Mouse (Mus musculus) midbrain, embryonic 16.5 days (tissue): ENCODE results near the gene Lpin2. TPM values are rescaled to one million over a fixed set of nuclear protein-coding genes. Genes with fewer than 3 reads are reported as not detected.

Experiments
- ATAC-seq: fragments of 200-750 bp; cut with Nextera tagmentation; 2 replicates; pipeline ENCODE4 v1.8.0; 2017; ENCODE audit warnings: moderate TSS enrichment
- H3K27ac ChIP-seq: fragments of 300-500 bp; sonication (generic); 2 replicates; pipeline ENCODE4 v1.5.1; 2014; ENCODE audit warnings: mild to moderate bottlenecking, low read length, mixed read lengths
- H3K27me3 ChIP-seq: fragments of 300-500 bp; sonication (generic); 2 replicates; pipeline ENCODE4 v1.6.1; 2014; ENCODE audit warnings: low read depth, low read length, mixed read lengths; ENCODE audit not compliant: control insufficient read depth, insufficient read depth
- H3K36me3 ChIP-seq: fragments of 300-500 bp; sonication (generic); 2 replicates; pipeline ENCODE4 v1.6.1; 2014; ENCODE audit warnings: mild to moderate bottlenecking, low read length, moderate library complexity, mixed read lengths; ENCODE audit not compliant: control insufficient read depth, insufficient read depth
- H3K4me1 ChIP-seq: fragments of 300-500 bp; sonication (generic); 2 replicates; pipeline ENCODE4 v1.6.1; 2014; ENCODE audit warnings: mild to moderate bottlenecking, low read length, mixed read lengths; ENCODE audit not compliant: control insufficient read depth, insufficient read depth
- H3K4me2 ChIP-seq: fragments of 300-500 bp; sonication (generic); 2 replicates; pipeline ENCODE4 v1.6.1; 2014; ENCODE audit warnings: mild to moderate bottlenecking, low read length, mixed read lengths
- H3K4me3 ChIP-seq: fragments of 300-500 bp; sonication (generic); 2 replicates; pipeline ENCODE4 v1.5.1; 2014; ENCODE audit warnings: low read depth, mild to moderate bottlenecking, low read length, moderate library complexity, mixed read lengths
- H3K9ac ChIP-seq: fragments of 300-500 bp; sonication (generic); 2 replicates; pipeline ENCODE4 v1.6.1; 2014; ENCODE audit warnings: low read depth, low read length, mixed read lengths
- H3K9me3 ChIP-seq: fragments of 300-500 bp; sonication (generic); replicated peaks from 2 replicates; pipeline ENCODE4 v1.6.1; 2014; ENCODE audit warnings: mild to moderate bottlenecking, low read length, mixed read lengths; ENCODE audit not compliant: control insufficient read depth, poor library complexity, severe bottlenecking
- WGBS: fragments of 180-500 bp; shearing (Covaris S2); extraction: QIAGEN DNeasy Blood & Tissue Kit; methylation state at CpG from one replicate; pipeline ENCODE4 v1.1.7; 2014; 5-methylcytosine and 5-hydroxymethylcytosine counted together
- polyA plus RNA-seq: library from polyadenylated mRNA; unstranded; fragments of >200 nt; fragmentation: Nextera tagmentation; extraction: Ambion mirVana; gene quantifications from 2 replicates; pipeline ENCODE4 v1.2.1, GENCODE M21; 2015

Lpin2 gene
- polyA plus RNA-seq, 1 experiment from 2014 or later: 45.0 TPM

DNA sequence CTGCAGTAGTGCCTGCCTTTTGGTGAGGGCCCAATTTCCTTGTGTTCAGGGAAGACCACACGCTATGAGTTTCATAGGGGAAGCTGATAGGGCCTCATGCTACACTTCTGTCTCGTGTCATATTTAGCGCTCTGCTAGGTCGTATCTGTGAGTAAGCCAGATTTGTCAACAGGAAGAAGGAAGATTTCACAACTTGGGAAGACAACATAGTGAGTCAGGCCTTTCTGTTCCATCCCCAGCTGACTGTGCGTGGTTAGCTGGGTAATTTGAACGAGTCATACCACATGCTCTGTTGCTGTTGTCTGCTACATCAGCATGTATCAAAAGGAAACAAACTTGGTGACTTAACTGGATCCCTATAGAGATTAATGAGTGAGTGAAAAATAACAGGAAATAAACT lies 17.4 kb upstream of the Lpin2 start:
- Histone ChIP-seq H3K9me3 (no peaks in the 10 kb centered on the region), H3K9ac (no peak overlapping the region), H3K27me3 (no peaks in the 10 kb centered on the region), H3K36me3 (no peaks in the 10 kb centered on the region), H3K4me3 (no peak overlapping the region), H3K4me1 (no peaks in the 10 kb centered on the region), H3K27ac (no peak overlapping the region), H3K4me2 (no peak overlapping the region)
- ATAC-seq: no peak
- 84% methylated on average over 6 of the region's 6 CpGs for WGBS

DNA sequence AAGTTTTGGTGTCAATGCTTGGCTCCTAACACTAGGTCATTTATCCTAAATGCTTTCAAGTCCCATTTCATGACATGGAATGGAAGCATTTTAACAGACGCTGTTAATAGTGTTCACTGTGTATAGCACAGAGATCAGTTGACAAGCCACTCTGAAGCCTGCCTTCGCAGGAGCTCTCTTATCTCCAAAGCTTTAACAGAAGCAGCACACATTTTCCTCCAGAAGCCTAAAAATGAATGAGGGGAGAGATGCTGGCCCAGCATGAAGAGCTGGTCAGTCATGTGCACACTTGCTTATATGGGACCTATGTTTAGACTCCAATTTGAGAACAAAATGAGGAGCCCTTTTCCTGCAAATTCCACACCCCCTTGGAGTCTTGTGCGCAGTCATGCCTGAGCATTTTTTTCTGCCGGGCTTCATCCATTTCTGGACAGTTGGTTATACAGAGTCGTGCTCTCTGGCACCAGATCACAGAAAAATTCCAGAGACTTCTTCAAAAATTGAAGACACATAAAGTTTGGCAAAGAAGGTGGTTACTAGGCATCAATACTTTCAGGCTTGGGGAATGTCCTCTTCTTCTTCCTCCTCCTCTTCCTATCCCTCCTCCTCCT lies 14.1 kb upstream of the Lpin2 start:
- no peak for ATAC-seq
- no peak overlapping the region for H3K4me3 ChIP-seq

DNA sequence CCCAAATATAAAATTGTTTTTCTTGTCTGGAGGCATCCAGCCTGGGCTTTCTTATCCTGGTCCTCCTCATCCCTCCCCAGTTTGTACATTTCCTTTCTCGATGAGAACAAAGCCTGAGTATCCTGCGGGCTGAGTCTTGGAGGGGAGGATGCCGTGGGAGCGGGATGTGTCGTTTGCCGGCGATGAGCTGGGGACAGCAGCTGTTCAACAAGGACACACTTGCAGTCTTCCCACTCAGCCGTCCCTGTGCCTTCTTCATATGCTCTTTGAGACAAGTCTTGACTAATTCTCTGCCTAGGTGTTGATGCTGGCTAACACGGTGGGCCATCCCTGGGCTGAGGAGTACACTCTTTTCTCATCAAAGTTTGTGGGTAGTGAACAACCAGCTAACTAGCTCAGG lies 13.5 kb upstream of the Lpin2 start:
- H3K9ac ChIP-seq: no peak overlapping the region
- no peak overlapping the region for H3K4me3 ChIP-seq
- H3K4me2 ChIP-seq: no peak overlapping the region
- no peak overlapping the region for H3K27ac ChIP-seq
- no peaks in the 10 kb centered on the region for H3K27me3 ChIP-seq
- H3K36me3 ChIP-seq: no peaks in the 10 kb centered on the region
- 61% methylated on average over 9 of the region's 9 CpGs for WGBS
- H3K9me3 ChIP-seq: no peaks in the 10 kb centered on the region
- no peaks in the 10 kb centered on the region for H3K4me1 ChIP-seq
- ATAC-seq: no peak

More for the DNA sequence above, 14.1 kb upstream of the Lpin2 start:
- Histone ChIP-seq H3K27me3 (no peaks in the 10 kb centered on the region), H3K4me1 (no peaks in the 10 kb centered on the region), H3K36me3 (no peaks in the 10 kb centered on the region), H3K4me2 (no peak overlapping the region), H3K9ac (no peak overlapping the region), H3K9me3 (no peaks in the 10 kb centered on the region), H3K27ac (no peak overlapping the region)
- 89% methylated on average over 5 of the region's 5 CpGs for WGBS

GRCm38 (mm10) chr17:71169639-71170038 lies 12.7 kb upstream of the Lpin2 start:
- no peak overlapping the region for H3K27ac ChIP-seq
- no peak overlapping the region for H3K9ac ChIP-seq
- no peaks in the 10 kb centered on the region for H3K27me3 ChIP-seq
- H3K4me3 ChIP-seq: no peak overlapping the region
- H3K9me3 ChIP-seq: no peaks in the 10 kb centered on the region
- WGBS: 95% methylated on average over 1 of the region's 1 CpGs
- H3K36me3 ChIP-seq: no peaks in the 10 kb centered on the region
- no peak for ATAC-seq
- no peak overlapping the region for H3K4me2 ChIP-seq
- no peaks in the 10 kb centered on the region for H3K4me1 ChIP-seq

DNA sequence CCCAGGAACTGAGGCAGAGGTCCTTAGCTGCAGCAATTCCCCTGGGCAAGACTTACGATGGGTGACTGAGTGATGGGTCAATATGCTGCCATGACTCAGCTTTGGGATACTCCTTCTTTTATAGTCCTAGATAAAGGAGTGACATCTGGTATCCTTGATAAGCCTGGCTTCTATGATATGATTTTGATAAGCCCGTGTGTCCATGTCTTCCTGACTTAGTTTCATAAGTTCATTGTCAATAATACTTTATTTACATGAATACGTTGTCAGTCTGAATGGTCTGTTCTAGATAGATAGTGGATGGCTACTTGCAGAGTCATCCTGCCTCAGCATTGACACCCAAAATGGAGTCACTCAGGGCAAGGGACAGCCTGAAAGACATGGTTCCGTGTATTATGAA lies 11.2 kb upstream of the Lpin2 start:
- H3K4me1 ChIP-seq: no peaks in the 10 kb centered on the region
- H3K9me3 ChIP-seq: no peaks in the 10 kb centered on the region
- H3K36me3 ChIP-seq: no peaks in the 10 kb centered on the region
- H3K9ac ChIP-seq: no peak overlapping the region
- no peak overlapping the region for H3K27ac ChIP-seq
- no peak overlapping the region for H3K4me2 ChIP-seq
- 85% methylated on average over 4 of the region's 4 CpGs for whole genome bisulfite sequencing
- no peak for ATAC-seq
- no peak overlapping the region for H3K4me3 ChIP-seq
- no peaks in the 10 kb centered on the region for H3K27me3 ChIP-seq

- Histone ChIP-seq H3K4me3 (no peak overlapping the region), H3K4me2 (no peak overlapping the region), H3K27me3 (no peaks in the 10 kb centered on the region), H3K27ac (no peak overlapping the region), H3K9ac (no peak overlapping the region), H3K9me3 (no peaks in the 10 kb centered on the region), H3K36me3 (no peaks in the 10 kb centered on the region), H3K4me1 (peaks cover 2% of the 10 kb centered on the region; the same call in 1 of the 2 replicates)
- no peak for ATAC-seq
- 49% methylated on average over 4 of the region's 4 CpGs for WGBS
Measured at GRCm38 (mm10) chr17:71177336-71177735, 5.0 kb upstream of the Lpin2 start.

DNA sequence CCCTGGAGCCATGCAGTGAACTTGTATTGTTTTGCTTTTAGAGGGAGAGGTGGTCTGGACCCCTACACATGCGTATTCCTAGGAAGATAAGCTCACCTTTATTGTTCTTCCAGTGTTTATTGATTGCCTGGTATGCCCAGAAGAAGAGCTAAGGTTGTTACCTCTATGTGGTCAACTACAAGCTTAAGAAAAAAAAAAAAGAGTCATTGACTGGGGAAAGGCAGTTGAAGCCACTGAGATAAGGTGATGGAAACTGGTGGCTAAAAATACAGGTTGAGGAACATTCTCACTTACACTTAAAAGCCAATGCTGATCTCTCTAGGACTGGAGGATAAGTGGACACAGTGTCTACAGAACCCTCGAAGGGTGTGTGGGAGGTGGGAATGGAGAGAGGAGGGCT lies 4.4 kb upstream of the Lpin2 start:
- ATAC-seq: no peak
- Histone ChIP-seq H3K36me3 (no peaks in the 10 kb centered on the region), H3K27me3 (no peaks in the 10 kb centered on the region), H3K4me2 (no peak overlapping the region), H3K9me3 (no peaks in the 10 kb centered on the region), H3K27ac (no peak overlapping the region), H3K4me1 (peaks cover 6% of the 10 kb centered on the region), H3K9ac (no peak overlapping the region), H3K4me3 (no peak overlapping the region)
- WGBS: 87% methylated on average over 2 of the region's 2 CpGs

DNA sequence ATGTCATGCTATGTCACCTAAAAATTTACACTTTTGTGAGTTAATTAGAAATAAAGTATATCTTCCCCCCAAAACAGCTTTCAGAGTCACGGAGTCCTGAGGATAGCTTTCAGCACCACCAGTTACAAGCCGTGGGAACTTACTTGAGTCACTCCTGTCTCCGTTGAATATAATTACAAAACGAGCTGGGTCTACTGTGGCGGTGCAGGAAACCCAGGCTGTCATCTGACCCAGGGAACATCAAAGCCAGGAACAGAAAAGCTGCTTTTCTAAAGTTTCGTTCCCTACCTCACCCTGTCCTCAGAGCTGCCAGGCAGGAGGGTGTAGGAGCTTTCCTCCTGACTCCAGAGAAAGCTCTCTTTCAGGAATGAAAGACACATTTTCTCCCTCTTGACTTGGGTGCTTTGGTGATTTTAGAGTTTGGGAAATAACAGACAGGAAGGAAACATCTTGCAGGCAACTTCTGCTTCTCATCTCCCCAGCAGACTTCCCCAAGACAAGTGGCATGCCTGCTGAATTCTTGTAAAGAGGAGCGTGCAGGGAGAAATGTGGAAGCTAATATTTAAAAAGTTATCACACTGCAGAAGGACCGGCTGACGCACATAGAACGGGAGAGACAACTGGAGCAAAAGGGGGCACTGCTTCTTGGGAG lies 3.7 kb upstream of the Lpin2 start:
- H3K36me3 ChIP-seq: no peaks in the 10 kb centered on the region
- H3K9ac ChIP-seq: no peak overlapping the region
- no peak for ATAC-seq
- no peak overlapping the region for H3K4me3 ChIP-seq
- H3K27ac ChIP-seq: no peak overlapping the region
- no peaks in the 10 kb centered on the region for H3K9me3 ChIP-seq
- 51% methylated on average over 10 of the region's 10 CpGs for WGBS
- H3K4me2 ChIP-seq: no peak overlapping the region
- H3K4me1 ChIP-seq: peaks cover 6% of the 10 kb centered on the region
- no peaks in the 10 kb centered on the region for H3K27me3 ChIP-seq

DNA sequence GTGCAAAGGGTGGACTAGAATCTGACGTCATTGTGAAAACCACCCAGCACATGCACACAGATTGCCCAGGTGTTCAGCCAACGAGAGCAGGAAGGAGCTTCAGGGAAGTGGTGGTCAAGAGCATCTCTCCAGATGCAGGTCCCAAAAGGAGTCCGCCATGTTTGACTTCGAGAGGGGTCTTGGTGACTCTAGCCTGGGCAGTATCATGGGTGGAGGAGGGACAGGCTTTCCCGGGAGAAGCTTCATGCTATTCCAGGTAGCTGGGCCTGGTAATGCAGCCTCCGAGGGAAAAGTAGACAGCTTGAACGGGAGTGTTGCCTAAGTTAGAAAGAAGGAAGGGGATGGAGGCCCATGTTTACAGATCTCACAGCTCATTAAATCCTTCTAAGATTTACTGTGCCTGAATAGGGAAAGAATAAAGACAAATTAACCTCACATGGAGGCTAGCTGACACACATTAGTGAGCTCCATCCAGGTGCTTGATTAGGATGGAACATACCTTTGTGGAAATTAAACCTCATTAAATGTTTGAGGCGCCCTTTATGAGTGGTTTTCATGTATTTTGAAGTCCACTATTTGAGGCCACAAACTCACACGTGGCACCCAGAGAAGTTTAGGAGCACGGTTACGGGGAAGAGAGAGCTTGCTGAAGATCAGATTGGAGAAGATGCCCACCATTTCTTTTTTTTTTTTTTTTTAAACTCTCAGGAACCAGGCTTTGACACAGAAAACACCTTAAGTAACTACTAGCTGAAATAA lies 2.6 kb upstream of the Lpin2 start:
- peaks cover 6% of the 10 kb centered on the region for H3K4me1 ChIP-seq
- no peak for ATAC-seq
- H3K27me3 ChIP-seq: no peaks in the 10 kb centered on the region
- no peak overlapping the region for H3K27ac ChIP-seq
- no peak overlapping the region for H3K9ac ChIP-seq
- no peaks in the 10 kb centered on the region for H3K9me3 ChIP-seq
- no peak overlapping the region for H3K4me2 ChIP-seq
- WGBS: 87% methylated on average over 11 of the region's 11 CpGs
- no peak overlapping the region for H3K4me3 ChIP-seq
- H3K36me3 ChIP-seq: no peaks in the 10 kb centered on the region
